Mouse (Mus musculus): ENCODE data around the gene Gm5089. TPM values are rescaled to one million over a fixed set of nuclear protein-coding genes. Genes with fewer than 3 reads are reported as not detected.

Gm5089 gene
- polyA plus RNA-seq, 1 experiment from 2014 or later: not detected

- Histone ChIP-seq H3K27ac (no peak overlapping the region), H3K4me2 (peak overlapping the region; percentile 63), H3K4me3 (peak overlapping the region; percentile 35), H3K27me3 (peaks cover 97% of the 10 kb centered on the region), H3K9me3 (no peaks in the 10 kb centered on the region), H3K9ac (no peak overlapping the region), H3K4me1 (peaks cover 25% of the 10 kb centered on the region), H3K36me3 (no peaks in the 10 kb centered on the region)
- under 1% methylated on average over 62 of the region's 62 CpGs for WGBS
- ATAC-seq (ENCODE audit: borderline replicate concordance, extremely low read depth, low FRiP score, low TSS enrichment): no peak
Observed at GRCm38 (mm10) chr14:122476041-122476821, 25.3 kb upstream of the Gm5089 start.

GRCm38 (mm10) chr14:122475557-122476040 lies 24.7 kb upstream of the Gm5089 start:
- peak; percentile 12; the same call in 1 of the 2 replicates for ATAC-seq (ENCODE audit: borderline replicate concordance, extremely low read depth, low FRiP score, low TSS enrichment)
- no peak overlapping the region for H3K9ac ChIP-seq
- 2% methylated on average over 61 of the region's 65 CpGs for WGBS

GRCm38 (mm10) chr14:122474891-122475556 lies 24.1 kb upstream of the Gm5089 start, which contains the start of gene Zic2:
Gene Zic2 (plus strand): TSS chr14:122475435.
- peaks cover 97% of the 10 kb centered on the region for H3K27me3 ChIP-seq
- H3K36me3 ChIP-seq: no peaks in the 10 kb centered on the region
- WGBS: under 1% methylated on average over 48 of the region's 73 CpGs
- H3K27ac ChIP-seq: no peak within 1 kb of the TSS
- H3K4me3 ChIP-seq: peak within 1 kb of the TSS; percentile 35
- H3K9ac ChIP-seq: no peak within 1 kb of the TSS
- no peaks in the 10 kb centered on the region for H3K9me3 ChIP-seq
- peak; percentile 60; the same call in 1 of the 2 replicates for ATAC-seq (ENCODE audit: borderline replicate concordance, extremely low read depth, low FRiP score, low TSS enrichment)
- peak within 1 kb of the TSS; percentile 63 for H3K4me2 ChIP-seq
- H3K4me1 ChIP-seq: peaks cover 25% of the 10 kb centered on the region

More at GRCm38 (mm10) chr14:122475557-122476040, 24.7 kb upstream of the Gm5089 start:
- no peaks in the 10 kb centered on the region for H3K36me3 ChIP-seq
- H3K9me3 ChIP-seq: no peaks in the 10 kb centered on the region
- H3K27ac ChIP-seq: no peak overlapping the region
- peaks cover 97% of the 10 kb centered on the region for H3K27me3 ChIP-seq
- H3K4me3 ChIP-seq: peak overlapping the region; percentile 35
- H3K4me1 ChIP-seq: peaks cover 25% of the 10 kb centered on the region
- H3K4me2 ChIP-seq: peak overlapping the region; percentile 63

- peak; percentile 45; the same call in 1 of the 2 replicates for ATAC-seq (ENCODE audit: borderline replicate concordance, extremely low read depth, low FRiP score, low TSS enrichment)
- H3K36me3 ChIP-seq: no peaks in the 10 kb centered on the region
- H3K27ac ChIP-seq: no peak overlapping the region
- no peak overlapping the region for H3K9ac ChIP-seq
- no peaks in the 10 kb centered on the region for H3K9me3 ChIP-seq
- peaks cover 98% of the 10 kb centered on the region for H3K27me3 ChIP-seq
- under 1% methylated on average over 57 of the region's 57 CpGs for WGBS
- peak overlapping the region; percentile 63 for H3K4me2 ChIP-seq
- H3K4me3 ChIP-seq: peak overlapping the region; percentile 35
- H3K4me1 ChIP-seq: peaks cover 25% of the 10 kb centered on the region
Observed at GRCm38 (mm10) chr14:122474041-122474890, 23.4 kb upstream of the Gm5089 start.

- no peaks in the 10 kb centered on the region for H3K36me3 ChIP-seq
- no peak overlapping the region for H3K4me3 ChIP-seq
- H3K4me2 ChIP-seq: no peak overlapping the region
- H3K27ac ChIP-seq: no peak overlapping the region
- peaks cover 99% of the 10 kb centered on the region for H3K27me3 ChIP-seq
- ATAC-seq (ENCODE audit: borderline replicate concordance, extremely low read depth, low FRiP score, low TSS enrichment): 0 out of 2 replicates have a peak, but pooled peaks have one; percentile 6
- 1% methylated on average over 17 of the region's 17 CpGs for WGBS
- no peaks in the 10 kb centered on the region for H3K9me3 ChIP-seq
- H3K4me1 ChIP-seq: peaks cover 25% of the 10 kb centered on the region
- no peak overlapping the region for H3K9ac ChIP-seq
Observed at GRCm38 (mm10) chr14:122473211-122473751, 22.4 kb upstream of the Gm5089 start.

GRCm38 (mm10) chr14:122472647-122473046 lies 21.7 kb upstream of the Gm5089 start:
- no peak overlapping the region for H3K4me3 ChIP-seq
- H3K9me3 ChIP-seq: no peaks in the 10 kb centered on the region
- H3K27ac ChIP-seq: no peak overlapping the region
- no peak for ATAC-seq (ENCODE audit: borderline replicate concordance, extremely low read depth, low FRiP score, low TSS enrichment)
- no peak overlapping the region for H3K9ac ChIP-seq
- 3% methylated on average over 5 of the region's 5 CpGs for WGBS
- no peaks in the 10 kb centered on the region for H3K36me3 ChIP-seq
- peaks cover 25% of the 10 kb centered on the region for H3K4me1 ChIP-seq
- no peak overlapping the region for H3K4me2 ChIP-seq
- peaks cover 99% of the 10 kb centered on the region for H3K27me3 ChIP-seq

GRCm38 (mm10) chr14:122472161-122472560 lies 21.2 kb upstream of the Gm5089 start:
- H3K36me3 ChIP-seq: no peaks in the 10 kb centered on the region
- WGBS: 2% methylated on average over 13 of the region's 13 CpGs
- ATAC-seq (ENCODE audit: borderline replicate concordance, extremely low read depth, low FRiP score, low TSS enrichment): no peak
- H3K27me3 ChIP-seq: peaks cover 99% of the 10 kb centered on the region
- H3K9ac ChIP-seq: no peak overlapping the region
- H3K4me2 ChIP-seq: no peak overlapping the region
- H3K4me1 ChIP-seq: peaks cover 25% of the 10 kb centered on the region
- H3K4me3 ChIP-seq: no peak overlapping the region
- no peaks in the 10 kb centered on the region for H3K9me3 ChIP-seq
- no peak overlapping the region for H3K27ac ChIP-seq

- ATAC-seq (ENCODE audit: borderline replicate concordance, extremely low read depth, low FRiP score, low TSS enrichment): no peak
- H3K4me2 ChIP-seq: no peak overlapping the region
- H3K27ac ChIP-seq: no peak overlapping the region
- no peak overlapping the region for H3K9ac ChIP-seq
- peaks cover 99% of the 10 kb centered on the region for H3K27me3 ChIP-seq
- WGBS: 12% methylated on average over 25 of the region's 31 CpGs
- H3K4me1 ChIP-seq: peaks cover 25% of the 10 kb centered on the region
- H3K4me3 ChIP-seq: no peak overlapping the region
- H3K9me3 ChIP-seq: no peaks in the 10 kb centered on the region
- no peaks in the 10 kb centered on the region for H3K36me3 ChIP-seq
Observed at GRCm38 (mm10) chr14:122471449-122472085, 20.7 kb upstream of the Gm5089 start.

GRCm38 (mm10) chr14:122468971-122469755 lies 18.2 kb upstream of the Gm5089 start:
- no peaks in the 10 kb centered on the region for H3K9me3 ChIP-seq
- ATAC-seq (ENCODE audit: borderline replicate concordance, extremely low read depth, low FRiP score, low TSS enrichment): no peak
- peaks cover 99% of the 10 kb centered on the region for H3K27me3 ChIP-seq
- H3K36me3 ChIP-seq: no peaks in the 10 kb centered on the region
- peaks cover 18% of the 10 kb centered on the region for H3K4me1 ChIP-seq
- 4% methylated on average over 28 of the region's 28 CpGs for WGBS
- H3K27ac ChIP-seq: no peak overlapping the region
- H3K4me2 ChIP-seq: no peak overlapping the region
- H3K9ac ChIP-seq: no peak overlapping the region
- H3K4me3 ChIP-seq: no peak overlapping the region

Data from lung, embryonic 15.5 days (tissue).